Mouse (Mus musculus): Measurements from ENCODE around the gene Tanc2.

- TF ChIP-seq POLR2A (IDR thresholded peaks at IDR 0.05; ENCODE audit: control insufficient read depth, low read depth, low read length) (no peak), CTCF (IDR thresholded peaks at IDR 0.05; ENCODE audit: control insufficient read depth, insufficient read depth, insufficient replicate concordance, low read depth, low read length) (no peak)
Observed at GRCm38 (mm10) chr11:105966288-105966687, 376.5 kb downstream of the Tanc2 start.
